Mouse (Mus musculus) 3134 (cell line): ENCODE results near the gene Pdcd2l.

ENCODE experiments used
- DNase-seq: peaks from one replicate; pipeline ENCODE4 v3.0.0-alpha.2; 2011; ENCODE audit warnings: low spot score; ENCODE audit not compliant: insufficient read length; ENCODE audit errors: extremely low read depth

The Pdcd2l gene

GRCm38 (mm10) chr7:34157994-34158393, 38.5 kb downstream of the Pdcd2l start:
- no peak for DNase-seq

GRCm38 (mm10) chr7:34147193-34147592, 49.3 kb downstream of the Pdcd2l start:
- DNase-seq: no peak

GRCm38 (mm10) chr7:34141123-34141522, 55.3 kb downstream of the Pdcd2l start:
- no peak for DNase-seq

DNA sequence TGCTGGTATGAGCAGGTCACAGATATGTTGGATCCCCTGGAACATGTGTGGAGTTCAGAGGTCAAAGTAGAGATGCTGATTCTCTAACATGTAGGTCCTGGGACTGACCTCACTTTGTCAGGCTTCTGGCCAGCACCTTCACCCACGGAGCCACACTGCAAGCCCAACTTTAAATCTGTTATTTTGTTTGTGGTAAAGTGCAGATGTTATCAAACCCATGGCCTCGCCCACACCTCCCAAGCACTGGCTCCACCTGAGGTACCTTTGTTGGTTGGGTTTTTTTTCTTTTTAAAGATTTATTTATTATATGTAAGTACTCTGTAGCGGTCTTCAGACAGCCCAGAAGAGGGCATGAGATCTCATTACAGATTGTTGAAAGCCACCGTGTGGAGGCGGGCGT, 57.0 kb downstream of the Pdcd2l start:
- no peak for DNase-seq
